Mouse (Mus musculus): ENCODE measurements around the gene Gm1123. TPM values are rescaled to one million over a fixed set of nuclear protein-coding genes. Genes with fewer than 3 reads are reported as not detected.

The Gm1123 gene
- total RNA-seq, 2 experiments from 2014 or later: not detected

GRCm38 (mm10) chr9:98959851-98960250 is 75.7 kb downstream of the Gm1123 start:
- ATAC-seq (replicated peaks; ENCODE audit: low FRiP score, poor library complexity, severe bottlenecking): no peak

GRCm38 (mm10) chr9:98958628-98959027 is 76.9 kb downstream of the Gm1123 start:
- no peak for ATAC-seq (replicated peaks; ENCODE audit: low FRiP score, poor library complexity, severe bottlenecking)

GRCm38 (mm10) chr9:98957751-98958351 is 77.7 kb downstream of the Gm1123 start:
- no peak for ATAC-seq (replicated peaks; ENCODE audit: low FRiP score, poor library complexity, severe bottlenecking)

Other genes starting within 250 kb of the Gm1123 start
- not detected in 2 replicates for gene Prr23a1, start 193.2 kb downstream of the Gm1123 start, total RNA-seq (2015; ENCODE audit: low replicate concordance)
- not detected in 2 replicates for gene Prr23a1, start 193.2 kb downstream of the Gm1123 start, total RNA-seq (2017; ENCODE audit: low replicate concordance)
- not detected in 2 replicates for gene Prr23a2, start 179.2 kb downstream of the Gm1123 start, total RNA-seq (2015; ENCODE audit: low replicate concordance)
- not detected in 2 replicates for gene Prr23a2, start 179.2 kb downstream of the Gm1123 start, total RNA-seq (2017; ENCODE audit: low replicate concordance)
- not detected in 2 replicates for gene Prr23a3, start 170.9 kb downstream of the Gm1123 start, total RNA-seq (2015; ENCODE audit: low replicate concordance)
- gene Prr23a3, start 170.9 kb downstream of the Gm1123 start, total RNA-seq (2017; ENCODE audit: low replicate concordance): not detected in 2 replicates
- gene 7420426K07Rik, start 132.6 kb downstream of the Gm1123 start, total RNA-seq (2015; ENCODE audit: low replicate concordance): not detected in 2 replicates
- not detected in 2 replicates for gene 7420426K07Rik, start 132.6 kb downstream of the Gm1123 start, total RNA-seq (2017; ENCODE audit: low replicate concordance)
- gene Foxl2, start 80.4 kb downstream of the Gm1123 start, total RNA-seq (2015; ENCODE audit: low replicate concordance): not detected in 2 replicates
- gene Foxl2, start 80.4 kb downstream of the Gm1123 start, total RNA-seq (2017; ENCODE audit: low replicate concordance): not detected in 2 replicates
- 4.2 and 7.2 TPM in 2 replicates for gene Faim, start 49.3 kb downstream of the Gm1123 start, total RNA-seq (2015; ENCODE audit: low replicate concordance)
- gene Faim, start 49.3 kb downstream of the Gm1123 start, total RNA-seq (2017; ENCODE audit: low replicate concordance): 3.3 and 10.4 TPM in 2 replicates
- 15.5 and 21.3 TPM in 2 replicates for gene Pik3cb, start 104.9 kb upstream of the Gm1123 start, total RNA-seq (2015; ENCODE audit: low replicate concordance)
- 8.6 and 14.9 TPM in 2 replicates for gene Pik3cb, start 104.9 kb upstream of the Gm1123 start, total RNA-seq (2017; ENCODE audit: low replicate concordance)
- not detected in 2 replicates for gene Faiml, start 201.5 kb upstream of the Gm1123 start, total RNA-seq (2015; ENCODE audit: low replicate concordance)
- not detected in 2 replicates for gene Faiml, start 201.5 kb upstream of the Gm1123 start, total RNA-seq (2017; ENCODE audit: low replicate concordance)
- 128 and 183 TPM in 2 replicates for gene Cep70, start 207.7 kb upstream of the Gm1123 start, total RNA-seq (2015; ENCODE audit: low replicate concordance)
- 189 and 248 TPM in 2 replicates for gene Cep70, start 207.7 kb upstream of the Gm1123 start, total RNA-seq (2017; ENCODE audit: low replicate concordance)

All from erythroid progenitor cell, adult 5-6 weeks (primary cell).